Mouse (Mus musculus) liver, postnatal 0 days (tissue): Measurements from ENCODE around the gene Mgat4b.

Experiments
- CTCF ChIP-seq: sonication (generic); IDR thresholded peaks from 2 replicates; pipeline ENCODE4 v1.5.1; 2016; ENCODE audit warnings: antibody characterized with exemption, low read depth
- EP300 ChIP-seq: IDR thresholded peaks from 2 replicates; pipeline ENCODE4 v1.6.1; 2016; ENCODE audit warnings: antibody characterized with exemption, low read depth, mild to moderate bottlenecking

GRCm38 (mm10) chr11:50197500-50197899 is 13.2 kb upstream of the Mgat4b start:
- TF ChIP-seq CTCF: no peak
- no peak for TF ChIP-seq EP300
